Mouse (Mus musculus) frontal cortex, postnatal 25 days (tissue): ENCODE data around the gene Cage1.

Experiments used
- DNase-seq, 2 experiments: peaks; one replicate each; pipeline ENCODE4 v3.0.0; 2022; ENCODE audit warnings: low spot score in 2 of 2

Cage1 gene

GRCm38 (mm10) chr13:38037044-38037687 lies at the start of gene Cage1:
Gene Cage1 (minus strand): TSS chr13:38037069.
- peak; percentile 96 to 97 for DNase-seq

GRCm38 (mm10) chr13:38081161-38081560 lies 44.3 kb upstream of the Cage1 start:
- no peak for DNase-seq

- DNase-seq = no peak
These were observed 43.9 kb upstream of the Cage1 start for GRCm38 (mm10) chr13:38080725-38081124.

- no peak for DNase-seq
These were observed 43.1 kb upstream of the Cage1 start for GRCm38 (mm10) chr13:38080014-38080413.

- DNase-seq = no peak
These were observed 42.5 kb upstream of the Cage1 start for GRCm38 (mm10) chr13:38079366-38079765.

GRCm38 (mm10) chr13:38078836-38079235 lies 42.0 kb upstream of the Cage1 start:
- no peak for DNase-seq

- DNase-seq = no peak
These were observed 40.2 kb upstream of the Cage1 start for GRCm38 (mm10) chr13:38077113-38077512.

GRCm38 (mm10) chr13:38074404-38074803 lies 37.5 kb upstream of the Cage1 start:
- DNase-seq = no peak

GRCm38 (mm10) chr13:38073374-38074307 lies 36.8 kb upstream of the Cage1 start:
- DNase-seq = no peak

- DNase-seq = no peak
These were observed 34.1 kb upstream of the Cage1 start for GRCm38 (mm10) chr13:38070945-38071344.

- peak in 1 of 2 experiments; percentile 13 for DNase-seq
These were observed 28.2 kb upstream of the Cage1 start for GRCm38 (mm10) chr13:38064854-38065663.

GRCm38 (mm10) chr13:38062678-38063077 lies 25.8 kb upstream of the Cage1 start:
- no peak for DNase-seq

GRCm38 (mm10) chr13:38049888-38050287 lies 13.0 kb upstream of the Cage1 start:
- no peak for DNase-seq

- DNase-seq = no peak
These were observed 942 bp upstream of the Cage1 start for GRCm38 (mm10) chr13:38037811-38038210.

- no peak for DNase-seq
These were observed 376 bp downstream of the Cage1 start, which contains the start of gene Riok1 for GRCm38 (mm10) chr13:38036343-38037043. Gene Riok1 (plus strand): TSS chr13:38036995.

GRCm38 (mm10) chr13:38028407-38028806 lies 8.5 kb downstream of the Cage1 start:
- DNase-seq = no peak

GRCm38 (mm10) chr13:38027618-38028248 lies 9.1 kb downstream of the Cage1 start:
- no peak for DNase-seq

- no peak for DNase-seq
These were observed 11.0 kb downstream of the Cage1 start for GRCm38 (mm10) chr13:38025874-38026273.

- DNase-seq = no peak
These were observed 18.1 kb downstream of the Cage1 start for GRCm38 (mm10) chr13:38018791-38019190.

GRCm38 (mm10) chr13:38015591-38015990 lies 21.3 kb downstream of the Cage1 start:
- DNase-seq = no peak

- no peak for DNase-seq
These were observed 24.4 kb downstream of the Cage1 start for GRCm38 (mm10) chr13:38012436-38012835.
